Mouse (Mus musculus): ENCODE measurements around the gene Ide. TPM values are rescaled to one million over a fixed set of nuclear protein-coding genes. Genes with fewer than 3 reads are reported as not detected.

Gene Ide
- 100 to 1,000 TPM in 1 of 4 experiments, 10 to 100 TPM in 3; 81.5 to 153 (median 83.3) TPM for total RNA-seq (2022)

DNA sequence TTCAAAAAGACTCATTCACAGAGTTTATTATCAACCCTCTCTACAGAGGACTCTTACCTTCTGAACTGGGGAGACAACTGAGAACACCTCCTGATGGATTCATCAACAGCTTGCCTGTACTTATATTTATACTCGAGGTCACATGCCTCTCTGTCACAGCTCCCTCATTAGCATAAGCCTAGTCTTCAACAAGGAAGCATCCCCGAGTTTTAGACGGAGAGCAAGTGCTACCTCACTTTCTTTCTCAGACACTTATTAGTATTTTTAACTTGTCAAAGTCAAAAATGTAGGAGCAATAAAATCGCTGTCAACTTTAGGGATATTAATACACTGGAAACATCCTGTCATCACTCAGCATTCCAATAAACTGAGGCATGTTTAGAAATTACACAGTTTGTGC is at the start of gene Ide:
Ide (minus strand) TSS at position 101 of the 400 bp plus-strand sequence.
- no peak for DNase-seq

DNA sequence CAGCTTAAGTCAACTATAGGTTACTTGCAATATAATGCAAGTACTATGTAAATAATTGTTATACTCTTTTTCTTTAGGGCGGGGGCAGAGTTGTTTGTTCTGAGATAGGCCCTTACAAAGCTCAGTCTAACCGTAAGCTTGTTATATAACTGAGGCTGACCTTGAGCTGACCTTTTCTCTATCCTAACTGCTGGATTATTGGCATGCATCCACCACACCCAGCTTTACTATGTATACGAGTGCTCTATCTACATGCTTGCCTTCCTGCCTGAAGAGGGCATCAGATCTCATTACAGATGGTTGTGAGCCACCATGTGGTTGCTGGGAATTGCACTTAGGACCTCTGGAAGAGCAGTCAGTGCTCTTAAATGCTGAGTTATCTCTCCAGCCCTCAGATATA is 48.5 kb upstream of the Ide start:
- DNase-seq = no peak

DNA sequence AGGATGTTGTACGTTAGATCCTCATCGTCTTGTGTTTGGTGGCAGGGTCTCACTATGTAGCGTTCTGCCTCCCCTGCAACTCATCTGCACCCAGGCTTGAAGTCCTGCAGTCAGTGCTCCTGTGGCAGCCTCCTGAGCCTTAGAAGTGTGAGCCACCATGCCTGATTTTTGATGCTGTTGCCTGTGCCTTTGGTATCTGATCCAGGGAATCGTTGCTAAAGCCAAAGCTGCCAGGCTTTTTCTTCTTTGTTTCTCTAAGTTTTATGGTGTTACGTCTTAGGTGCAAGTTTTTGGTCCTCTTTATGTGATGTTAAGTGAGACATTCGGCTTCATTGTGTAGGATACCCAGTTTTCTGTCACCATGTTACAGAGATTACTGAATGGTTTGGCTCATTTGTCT is 41.2 kb upstream of the Ide start:
- no peak for DNase-seq

DNA sequence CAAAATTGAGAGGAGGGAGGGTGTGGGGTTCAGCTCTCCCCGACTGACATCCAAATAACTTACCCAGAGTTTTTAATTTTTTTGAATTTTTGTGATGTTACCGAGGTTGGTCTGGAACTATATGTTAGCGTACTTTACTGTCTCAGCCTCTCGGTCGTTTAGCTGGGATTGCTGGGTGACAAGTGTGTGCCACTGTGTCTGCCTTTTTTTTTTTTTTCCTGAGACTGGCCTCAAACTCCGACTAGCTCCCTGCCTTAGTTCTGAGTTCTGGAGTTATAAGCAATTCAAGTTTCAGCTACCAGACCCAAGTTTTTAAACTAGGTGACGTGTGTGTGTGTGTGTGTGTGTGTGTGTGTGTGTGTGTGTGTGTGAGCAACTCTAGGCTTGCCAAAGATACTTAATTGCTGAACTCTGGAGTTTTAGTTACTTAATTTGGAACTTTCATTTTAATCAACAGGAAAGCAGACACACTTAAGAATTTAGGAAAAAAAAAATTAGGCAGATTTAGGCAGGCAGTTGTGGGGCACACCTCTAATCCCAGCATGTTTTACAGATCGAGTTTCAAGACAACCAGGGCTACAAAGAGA is 39.8 kb upstream of the Ide start:
- no peak for DNase-seq

DNA sequence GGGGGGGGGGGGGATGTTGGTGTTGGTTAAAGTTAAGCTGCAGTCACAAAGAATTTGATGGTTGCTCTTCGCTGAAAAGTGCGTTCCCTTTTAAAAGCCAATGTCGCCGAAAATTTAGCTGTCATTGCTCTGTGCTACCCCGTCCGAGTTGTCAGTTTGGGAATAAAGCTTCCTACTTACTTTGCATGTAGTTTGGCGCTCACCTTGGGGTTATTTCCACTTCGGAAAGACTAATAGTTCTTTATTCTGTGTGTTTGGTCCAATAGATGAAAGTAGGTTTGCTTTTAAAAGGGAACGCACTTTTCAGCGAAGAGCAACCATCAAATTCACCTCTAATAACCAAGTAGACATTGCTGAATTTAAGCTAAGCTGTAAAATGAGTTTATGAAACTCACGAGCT is 39.2 kb upstream of the Ide start:
- no peak for DNase-seq

DNA sequence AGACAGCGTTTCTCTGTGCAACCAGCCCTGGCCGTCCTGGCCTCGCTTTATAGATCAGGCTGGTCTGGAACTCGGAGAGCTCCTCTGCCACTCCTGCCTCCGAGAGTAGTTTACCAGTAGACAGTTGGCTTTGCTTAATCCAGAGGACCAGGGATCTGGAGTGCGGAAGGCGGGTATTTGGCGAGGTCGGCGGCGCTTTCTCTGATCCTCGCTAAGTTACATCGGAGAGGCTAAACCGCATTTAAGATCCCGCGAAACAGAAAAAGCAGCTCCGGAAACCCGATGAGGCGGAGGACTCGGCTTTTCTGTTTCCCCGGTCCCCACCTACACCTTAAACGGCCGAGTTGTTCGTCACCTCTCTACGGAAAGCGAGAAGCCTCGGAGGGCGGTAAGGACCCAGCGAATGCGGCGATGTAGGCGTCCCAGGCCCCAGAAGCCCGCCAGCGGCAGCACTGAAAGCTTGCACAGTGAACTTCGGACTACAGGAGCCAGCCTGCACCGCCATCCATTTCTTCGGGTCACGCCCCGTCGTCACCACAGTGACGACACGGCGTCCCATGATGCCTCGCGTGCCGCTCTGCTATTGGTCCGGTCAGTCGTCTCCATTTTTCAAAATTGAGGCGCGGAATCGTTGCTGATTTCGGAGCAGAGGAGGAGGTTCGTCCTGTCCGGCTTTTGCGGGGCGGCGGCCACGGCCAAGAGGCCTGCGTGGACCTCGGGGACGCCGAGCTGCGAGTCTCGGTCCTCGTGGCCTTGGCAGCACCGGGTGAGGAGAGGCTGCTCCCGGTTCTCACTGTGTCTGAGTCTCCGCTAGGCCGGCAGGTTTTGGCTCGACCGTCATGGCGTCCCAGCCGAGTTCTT is 38.3 kb upstream of the Ide start, which contains the start of gene Kif11:
Kif11 (plus strand) TSS at position 649 of the 861 bp plus-strand sequence.
- DNase-seq = peak; percentile 96

DNA sequence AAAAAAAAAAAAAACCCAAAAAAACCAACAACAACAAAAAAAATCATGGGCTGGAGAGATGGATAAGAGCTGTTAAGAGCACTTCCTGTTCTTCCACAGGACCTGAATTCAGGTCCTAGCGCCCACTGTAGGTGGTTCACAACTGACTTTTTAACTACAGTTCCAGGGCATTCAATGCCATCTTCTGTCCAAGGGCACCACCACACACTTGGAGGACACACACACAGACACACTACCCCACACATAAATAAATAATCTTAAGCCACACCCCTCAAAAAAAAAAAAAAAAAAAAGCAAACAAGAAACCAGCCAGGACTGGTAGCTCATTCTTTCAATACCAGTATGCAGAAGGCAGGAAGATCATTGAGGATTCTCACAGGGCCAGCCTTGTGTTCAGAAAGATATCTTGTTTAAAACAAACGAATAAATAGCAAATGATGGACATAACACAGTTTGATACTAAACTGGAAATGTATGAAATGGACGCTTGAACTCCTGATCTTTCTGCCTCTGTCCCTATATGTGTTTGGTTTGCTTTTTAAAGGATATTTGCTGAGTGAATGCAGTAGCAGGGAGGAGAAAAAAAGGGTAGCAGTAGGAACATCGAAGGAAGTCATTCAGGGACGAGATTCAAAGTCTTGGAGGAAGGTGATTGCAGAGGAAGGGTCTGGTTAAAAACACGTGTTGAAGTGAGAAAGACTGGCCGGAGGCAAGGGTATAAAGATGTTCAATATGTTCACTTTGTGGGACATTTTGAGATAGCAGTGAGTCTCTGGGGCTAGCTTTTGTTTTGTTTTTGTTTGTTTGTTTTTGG is 37.5 kb upstream of the Ide start:
- no peak for DNase-seq

DNA sequence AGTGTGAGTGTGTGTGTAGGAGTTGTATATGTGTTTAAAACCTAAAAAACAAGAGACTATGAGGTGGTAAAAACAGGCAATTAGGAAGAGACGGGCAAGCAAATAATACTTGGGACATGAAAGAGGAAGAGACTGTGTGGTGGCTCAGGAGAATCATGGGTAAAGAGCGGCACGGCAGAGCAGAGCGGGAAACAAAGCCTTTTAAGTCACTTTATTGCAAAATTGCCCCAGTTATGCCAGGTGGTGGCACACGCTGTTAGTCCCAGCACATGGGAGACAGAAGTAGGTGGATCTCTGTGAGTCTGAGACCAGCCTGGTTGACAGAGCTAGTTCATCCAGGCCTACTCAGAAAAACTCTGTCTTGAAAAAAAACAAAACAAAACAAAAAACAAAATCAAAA is 32.7 kb upstream of the Ide start:
- DNase-seq = no peak

DNA sequence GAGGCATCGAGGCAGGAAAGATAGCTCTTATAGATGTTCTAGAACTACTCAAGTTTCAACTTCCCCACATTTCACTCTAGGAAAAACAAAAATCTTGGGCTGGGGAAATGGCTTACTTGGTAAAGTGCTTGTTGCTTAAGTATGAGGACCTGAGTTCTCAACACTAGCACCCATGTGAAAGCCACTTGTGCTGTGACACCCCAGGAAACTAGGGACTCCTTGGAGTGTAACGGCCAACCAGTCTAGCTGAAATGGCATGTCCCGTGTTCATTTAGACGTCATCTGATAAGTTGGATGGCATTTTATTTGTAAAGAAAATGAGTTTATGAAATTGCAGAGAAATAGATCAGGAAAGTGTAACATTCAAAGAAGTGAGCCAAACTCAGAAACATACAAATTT is 32.3 kb upstream of the Ide start:
- DNase-seq = no peak

DNA sequence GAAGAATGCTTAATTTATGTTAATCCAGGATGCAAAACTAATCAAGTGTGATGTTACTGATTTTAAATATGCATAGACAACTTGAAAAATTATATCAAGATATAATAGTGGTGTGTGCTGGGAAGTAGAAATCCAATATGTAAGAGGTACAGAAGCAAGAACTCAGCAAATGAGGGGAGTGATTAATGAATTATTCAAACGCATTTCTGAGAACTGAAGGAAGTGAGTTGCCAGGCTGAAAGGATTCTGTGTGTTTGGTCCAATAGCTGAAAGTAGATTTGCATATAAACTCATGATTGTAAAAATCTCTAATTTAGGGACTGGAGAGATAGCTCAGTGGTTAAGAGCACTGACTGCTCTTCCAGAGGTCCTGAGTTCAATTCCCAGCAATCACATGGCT is 31.3 kb upstream of the Ide start:
- DNase-seq = no peak

DNA sequence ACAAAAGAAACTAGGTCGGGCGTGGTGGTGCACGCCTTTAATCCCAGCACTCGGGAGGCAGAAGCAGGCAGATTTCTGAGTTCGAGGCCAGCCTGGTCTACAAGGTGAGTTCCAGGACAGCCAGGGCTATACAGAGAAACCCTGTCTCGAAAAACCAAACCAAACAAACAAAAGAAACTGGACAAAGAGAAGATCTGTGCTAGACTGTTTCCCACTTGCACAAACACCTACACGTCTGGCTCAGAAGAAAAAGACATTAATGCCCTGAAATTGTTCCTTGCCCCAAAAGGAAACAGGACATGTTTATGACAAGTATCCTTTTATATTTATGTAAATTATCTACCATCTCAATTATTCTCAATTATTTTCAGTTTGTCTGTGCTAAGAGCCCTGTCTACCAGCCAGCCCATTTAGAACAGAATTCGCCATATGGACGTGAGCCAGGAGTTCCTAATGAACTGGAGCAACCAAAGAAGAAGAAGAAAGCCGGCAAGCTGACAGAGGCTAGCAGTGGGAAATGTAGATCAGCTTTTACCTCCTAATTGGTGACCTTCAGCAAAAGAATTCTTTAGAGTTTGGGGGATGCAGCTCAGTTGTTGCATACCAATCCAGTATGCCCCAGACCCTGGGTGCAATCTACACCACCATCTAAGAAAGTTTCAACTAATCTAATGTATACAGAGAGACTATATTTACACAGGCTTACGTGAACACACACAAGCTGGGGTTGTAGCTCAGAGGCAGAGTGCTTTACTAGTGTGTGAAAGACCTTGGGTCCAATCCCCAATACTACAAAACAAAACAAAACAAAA is 25.7 kb upstream of the Ide start:
- no peak for DNase-seq

DNA sequence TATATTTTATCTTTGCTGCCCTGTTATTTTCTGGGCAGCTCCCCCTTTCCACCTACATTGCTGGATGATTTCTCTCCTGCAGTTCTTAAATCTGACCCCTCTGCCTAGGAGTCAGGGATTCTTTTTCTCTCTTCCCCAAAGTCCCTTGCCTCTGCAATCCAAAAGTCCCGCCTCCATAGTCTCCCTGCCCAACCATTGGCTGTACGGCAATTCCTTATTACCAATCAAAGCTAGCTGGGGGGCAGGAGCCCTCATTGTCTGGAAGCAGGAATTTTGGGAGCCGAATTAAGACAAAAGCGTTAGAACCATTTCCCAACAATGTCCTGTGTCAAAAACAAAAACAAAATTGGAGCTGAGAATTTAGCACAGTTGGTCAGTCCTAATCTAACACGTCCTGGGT is 24.9 kb upstream of the Ide start:
- no peak for DNase-seq

DNA sequence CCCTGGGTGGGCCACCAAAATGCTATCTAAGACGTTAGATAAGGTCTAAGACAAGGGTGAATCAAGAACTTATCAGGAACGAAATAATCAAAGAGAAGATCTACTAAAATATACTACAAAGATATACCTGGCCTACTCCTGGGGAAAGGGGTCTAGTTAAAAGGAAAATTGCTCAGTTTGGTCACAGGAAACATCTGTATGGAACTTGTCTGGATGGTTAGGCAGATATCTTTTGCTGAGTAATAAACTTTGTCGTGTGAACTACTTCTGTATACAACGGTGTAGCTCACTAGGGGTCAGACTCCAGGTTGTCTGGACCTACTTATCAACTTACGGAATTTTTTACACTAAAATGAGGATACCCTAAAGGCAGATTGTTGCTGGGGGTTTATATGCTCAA is 22.4 kb upstream of the Ide start:
- DNase-seq = no peak

DNA sequence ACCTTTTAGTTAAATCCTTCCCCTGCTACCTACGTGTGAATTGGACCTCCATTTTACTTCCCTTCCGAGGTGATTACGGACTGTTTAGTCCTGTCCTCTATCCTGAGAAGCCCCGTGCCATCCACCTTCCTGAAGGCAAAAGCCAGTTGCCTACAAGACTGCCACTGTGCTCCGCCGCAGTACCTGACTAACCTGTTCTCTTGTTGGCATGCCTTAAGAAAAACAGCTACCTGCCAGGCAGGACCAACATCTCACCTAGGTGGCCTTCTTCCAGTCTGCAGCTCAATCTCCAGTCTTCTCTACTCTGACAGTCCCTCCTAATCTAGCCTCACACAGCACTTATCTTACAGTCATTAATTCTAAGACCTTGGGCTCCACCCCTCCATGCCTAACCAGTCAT is 15.7 kb upstream of the Ide start:
- no peak for DNase-seq

DNA sequence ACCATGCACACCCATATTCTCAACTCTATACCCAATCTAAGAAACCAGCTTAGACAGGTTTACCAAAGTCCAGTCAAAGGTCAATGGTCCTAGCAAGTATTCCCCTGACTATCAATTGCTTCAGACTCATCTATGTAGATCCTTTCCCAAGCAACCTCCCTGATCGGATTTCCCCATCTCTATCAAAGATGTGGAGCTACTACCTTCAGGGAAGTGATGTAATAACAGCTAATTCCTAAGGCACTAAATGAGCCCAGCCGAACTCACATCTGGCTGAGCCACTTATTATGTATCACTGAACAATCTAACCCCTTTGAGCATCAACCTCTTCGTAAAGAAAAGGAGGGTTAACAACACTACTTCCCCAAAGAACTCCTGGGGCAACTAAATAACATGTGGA is 15.1 kb upstream of the Ide start:
- no peak for DNase-seq

DNA sequence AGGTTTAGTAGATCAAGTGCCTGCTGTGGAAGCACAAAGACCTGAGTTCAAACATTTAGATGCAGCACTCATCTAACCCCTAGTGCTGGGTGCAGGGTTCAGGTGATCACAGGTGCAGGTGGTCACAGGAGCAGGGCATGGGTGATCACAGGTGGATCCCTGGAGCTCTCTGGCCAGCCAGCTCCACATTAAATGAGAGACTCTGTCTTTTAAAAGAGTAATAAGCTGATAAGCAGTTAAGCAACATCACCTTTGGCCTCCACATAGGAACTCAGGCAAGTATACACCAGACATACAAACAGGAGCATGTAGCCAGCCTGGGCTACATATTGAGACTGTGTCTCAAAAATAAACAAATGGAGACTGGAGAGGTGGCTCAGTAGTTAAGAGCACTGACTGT is 11.3 kb upstream of the Ide start:
- DNase-seq = no peak

DNA sequence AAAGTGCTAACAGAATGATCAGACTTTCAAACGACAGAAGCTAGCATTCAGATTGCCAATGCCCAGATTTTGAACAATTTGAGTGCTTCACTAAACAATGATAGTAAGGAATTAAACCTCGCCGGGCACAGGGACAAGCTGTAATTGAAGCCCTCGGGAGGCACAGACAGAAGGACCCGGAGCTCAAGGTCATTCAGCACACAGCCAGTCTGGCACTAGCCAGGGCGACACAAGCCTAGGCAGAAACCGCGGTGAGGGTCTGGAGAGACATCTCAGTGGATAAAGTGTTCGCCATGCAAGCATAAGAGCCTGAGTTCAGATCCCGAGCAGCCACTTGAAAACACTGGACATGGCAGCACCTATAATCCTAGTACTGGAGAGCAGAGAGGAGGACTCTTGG is 10.7 kb upstream of the Ide start:
- DNase-seq = no peak

DNA sequence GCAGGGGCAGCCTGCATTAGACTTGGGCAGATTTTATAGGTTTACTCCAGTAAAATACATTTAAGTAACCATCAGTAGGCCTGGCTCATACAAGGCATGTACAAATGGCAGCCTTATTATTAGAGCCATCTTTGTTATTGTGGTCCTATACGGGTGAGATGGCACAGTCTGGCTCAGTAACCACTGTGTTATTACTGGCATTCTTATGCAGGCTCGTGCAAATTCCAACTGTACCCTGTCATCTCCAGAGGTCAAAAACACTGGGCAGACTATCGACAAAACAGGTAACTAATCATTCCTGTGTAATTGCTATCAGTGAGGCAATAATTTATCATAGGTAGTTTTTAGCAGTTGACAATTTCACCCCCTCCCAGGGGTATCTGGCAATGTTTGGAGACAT is 8.6 kb upstream of the Ide start:
- DNase-seq = no peak

DNA sequence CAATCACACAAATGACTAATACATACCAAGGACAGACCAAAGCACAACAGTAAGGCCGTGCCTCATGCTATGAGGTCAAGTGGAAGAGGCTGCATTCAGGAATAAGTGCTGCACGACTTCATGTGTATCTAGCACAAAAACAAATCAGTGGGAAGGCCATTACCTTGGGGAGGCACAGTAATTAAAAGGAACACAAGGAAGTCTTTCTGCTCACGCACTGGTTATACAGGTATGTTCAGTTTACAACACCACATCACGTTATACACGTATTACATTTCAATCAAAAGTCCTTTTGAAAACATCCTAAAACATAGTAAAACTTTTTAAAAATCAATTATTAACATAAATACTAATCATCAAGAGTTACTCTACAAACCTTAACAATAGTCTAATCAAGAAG is 6.2 kb upstream of the Ide start:
- DNase-seq = peak; percentile 43

DNA sequence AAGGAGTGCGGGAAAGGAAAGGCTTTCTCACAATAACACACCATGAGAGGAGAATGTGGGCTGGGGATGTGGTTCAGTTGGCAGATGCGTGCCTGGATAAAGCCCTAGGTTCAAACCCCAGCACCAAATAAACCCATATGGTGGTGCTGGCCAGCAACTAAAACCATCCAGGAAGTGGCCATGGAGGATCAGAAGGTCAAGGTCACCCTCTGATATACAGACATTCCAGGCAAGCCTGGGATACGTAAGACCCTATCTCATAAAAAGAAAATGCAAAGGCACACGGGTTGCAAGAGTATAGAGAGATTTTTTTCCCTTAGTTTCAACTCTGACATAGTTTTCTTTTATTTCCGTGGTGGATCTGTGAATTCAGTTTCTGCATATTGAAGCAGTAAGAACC is 3.3 kb upstream of the Ide start:
- DNase-seq = no peak

DNA sequence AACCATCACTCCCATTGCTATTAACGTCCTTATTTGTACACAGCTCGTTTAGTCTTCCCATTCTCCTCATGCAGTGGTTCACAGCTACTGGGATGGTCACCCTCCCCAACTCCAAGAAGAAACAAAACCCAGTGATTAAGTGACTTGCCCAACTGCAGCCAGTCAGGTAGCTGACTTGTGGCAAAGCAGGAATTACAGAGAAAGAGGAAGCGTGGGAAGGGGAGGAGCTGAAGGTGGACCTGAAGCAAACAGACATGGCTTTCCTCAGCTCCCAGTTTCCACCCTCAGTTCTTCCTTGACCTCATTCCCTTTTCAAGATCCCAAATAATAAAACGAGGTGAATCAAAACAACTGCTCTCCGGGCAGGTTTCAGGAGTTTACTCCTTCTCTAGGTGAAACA is 2.8 kb upstream of the Ide start:
- DNase-seq = no peak

DNA sequence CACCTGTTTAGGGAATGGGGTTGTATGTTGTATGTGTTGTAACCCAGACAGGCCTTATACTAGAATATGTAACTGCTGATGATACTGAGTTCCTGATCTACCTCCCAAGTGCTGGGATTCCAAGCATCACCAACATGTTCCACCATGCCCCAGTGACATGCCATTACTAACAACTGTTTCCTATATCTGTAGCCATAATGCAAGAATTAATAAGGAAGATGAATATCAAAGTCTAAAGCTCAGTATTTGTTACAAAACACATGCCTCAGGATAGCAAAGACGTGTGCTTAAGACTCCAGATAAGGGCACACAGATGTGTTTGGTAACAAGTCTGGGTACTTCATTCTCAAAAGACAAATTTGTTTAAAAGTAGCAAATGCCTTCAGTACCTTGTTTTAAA is 2.3 kb downstream of the Ide start:
- no peak for DNase-seq

DNA sequence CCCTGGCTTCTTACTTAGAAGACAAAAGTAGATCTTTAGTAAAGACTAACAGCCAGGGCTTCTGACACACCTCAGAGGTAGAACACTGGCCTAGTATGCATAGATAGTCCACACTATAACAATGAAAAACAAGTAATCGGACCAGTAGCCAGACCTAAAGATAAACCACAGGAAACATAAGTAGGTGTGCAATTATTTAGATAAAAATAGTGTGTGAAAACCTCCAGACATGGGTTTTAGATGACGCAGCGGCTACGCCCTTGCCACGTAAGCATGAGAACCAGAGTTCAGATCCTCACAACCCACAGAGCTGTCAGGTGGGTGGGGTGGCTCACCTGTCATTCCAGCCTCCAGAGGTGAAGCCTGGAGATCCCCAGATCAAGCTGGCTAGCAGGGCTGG is 4.3 kb downstream of the Ide start:
- no peak for DNase-seq
